Mouse (Mus musculus) midbrain, embryonic 13.5 days (tissue): ENCODE measurements at regions not wholly inside any gene's neighbourhood (a gene's known extent, or its start where the extent isn't known, plus 50 kb on each side); places are given as distances from the start of the nearest gene placed in this dataset.

Experiments used
- ATAC-seq: fragments of 200-750 bp; cut with Nextera tagmentation; 2 replicates; pipeline ENCODE4 v1.8.0; 2017; ENCODE audit warnings: mild to moderate bottlenecking, moderate TSS enrichment, moderate library complexity
- H3K27ac ChIP-seq: fragments of 300-500 bp; sonication (generic); 2 replicates; pipeline ENCODE4 v1.5.1; 2015; ENCODE audit warnings: inconsistent platforms, mild to moderate bottlenecking, moderate library complexity
- H3K27me3 ChIP-seq: fragments of 300-500 bp; sonication (generic); 2 replicates; pipeline ENCODE4 v1.6.1; 2015; ENCODE audit warnings: mild to moderate bottlenecking, inconsistent platforms
- H3K36me3 ChIP-seq: fragments of 300-500 bp; sonication (generic); 2 replicates; pipeline ENCODE4 v1.6.1; 2015; ENCODE audit warnings: mild to moderate bottlenecking, inconsistent platforms
- H3K4me1 ChIP-seq: fragments of 300-500 bp; sonication (generic); replicated peaks from 2 replicates; pipeline ENCODE4 v1.6.1; 2015; ENCODE audit warnings: inconsistent platforms
- H3K4me2 ChIP-seq: fragments of 300-500 bp; sonication (generic); replicated peaks from 2 replicates; pipeline ENCODE4 v1.6.1; 2015; ENCODE audit warnings: moderate library complexity, mild to moderate bottlenecking, inconsistent platforms
- H3K4me3 ChIP-seq: fragments of 300-500 bp; sonication (generic); replicated peaks from 2 replicates; pipeline ENCODE4 v1.5.1; 2015; ENCODE audit warnings: mild to moderate bottlenecking, inconsistent platforms
- H3K9ac ChIP-seq: fragments of 300-500 bp; sonication (generic); replicated peaks from 2 replicates; pipeline ENCODE4 v1.6.1; 2015; ENCODE audit warnings: mild to moderate bottlenecking, inconsistent platforms
- H3K9me3 ChIP-seq: fragments of 300-500 bp; sonication (generic); 2 replicates; pipeline ENCODE4 v1.6.1; 2016; ENCODE audit warnings: mild to moderate bottlenecking, inconsistent platforms
- WGBS: fragments of 180-500 bp; shearing (Covaris S2); methylation state at CpG from one replicate; pipeline ENCODE4 v1.1.7; 2015; 5-methylcytosine and 5-hydroxymethylcytosine counted together

DNA sequence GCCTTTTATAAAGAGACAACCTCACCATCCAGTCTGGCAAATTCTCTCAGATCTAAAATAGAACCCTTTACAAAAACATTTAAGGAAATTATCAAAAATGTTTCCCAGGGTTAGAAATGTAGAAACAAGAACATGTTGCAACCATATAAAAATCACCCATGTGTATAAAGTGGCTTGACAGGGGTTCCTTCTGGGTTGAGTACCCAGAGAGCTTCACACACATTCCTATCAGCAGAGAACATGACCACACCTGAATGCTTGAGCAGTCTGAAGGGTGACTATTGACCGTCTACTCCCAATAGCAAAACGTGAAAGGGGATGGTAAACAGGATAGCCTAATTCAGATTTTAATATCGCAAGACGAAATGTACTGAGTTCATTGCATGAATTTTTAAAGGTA lies 57.8 kb upstream of the Zfand5 start:
- Histone ChIP-seq H3K27ac (no peak overlapping the region), H3K4me3 (no peak overlapping the region), H3K4me2 (no peak overlapping the region), H3K27me3 (no peaks in the 10 kb centered on the region), H3K4me1 (no peaks in the 10 kb centered on the region), H3K36me3 (no peaks in the 10 kb centered on the region), H3K9ac (no peak overlapping the region), H3K9me3 (no peaks in the 10 kb centered on the region)
- 94% methylated on average over 4 of the region's 4 CpGs for WGBS
- ATAC-seq = no peak

DNA sequence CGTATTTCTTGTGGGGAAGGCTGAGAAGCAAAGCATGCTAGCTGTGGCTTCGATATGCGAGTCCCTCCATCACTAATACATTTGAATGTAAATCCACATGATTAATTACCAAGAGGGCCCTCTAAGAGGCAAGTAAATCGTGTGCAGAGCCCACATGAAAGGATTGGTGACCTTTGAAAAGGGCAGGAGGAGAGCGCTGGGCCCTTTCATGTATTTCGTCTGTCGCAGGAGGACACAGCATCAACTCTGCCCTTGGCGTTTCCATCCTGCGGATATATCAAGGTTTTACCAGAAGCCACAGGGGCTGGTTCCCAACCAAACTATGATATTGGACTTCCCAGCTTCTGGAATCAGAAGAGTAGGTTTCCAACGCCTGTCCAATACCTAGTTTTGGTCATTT lies 78.6 kb upstream of the Zfand5 start:
- ATAC-seq = no peak
- Histone ChIP-seq H3K4me3 (no peak overlapping the region), H3K36me3 (no peaks in the 10 kb centered on the region), H3K9me3 (no peaks in the 10 kb centered on the region), H3K9ac (no peak overlapping the region), H3K4me1 (no peaks in the 10 kb centered on the region), H3K4me2 (no peak overlapping the region), H3K27me3 (no peaks in the 10 kb centered on the region), H3K27ac (no peak overlapping the region)
- 78% methylated on average over 10 of the region's 10 CpGs for WGBS

DNA sequence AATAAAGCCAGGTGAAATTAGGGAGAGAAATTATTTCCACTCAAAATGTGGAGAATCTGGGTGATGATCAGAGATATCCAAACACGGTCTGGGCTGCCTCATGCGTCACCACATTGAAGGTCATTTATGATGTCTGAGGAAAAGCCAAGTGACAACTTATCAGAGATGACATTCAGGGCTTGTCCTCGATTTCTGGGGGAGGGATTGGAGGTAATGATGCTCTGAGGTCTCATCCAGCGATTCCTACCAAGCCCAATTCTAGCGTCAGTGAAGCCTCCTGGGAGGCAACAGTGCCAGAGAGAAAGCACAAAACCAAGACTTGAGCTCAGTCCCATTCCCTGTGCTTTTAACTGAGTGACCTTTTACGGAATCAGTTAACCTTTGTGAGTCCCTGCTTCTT lies 79.5 kb upstream of the Zfand5 start:
- Histone ChIP-seq H3K36me3 (no peaks in the 10 kb centered on the region), H3K4me2 (no peak overlapping the region), H3K9ac (no peak overlapping the region), H3K9me3 (no peaks in the 10 kb centered on the region), H3K27ac (no peak overlapping the region), H3K4me1 (no peaks in the 10 kb centered on the region), H3K4me3 (no peak overlapping the region), H3K27me3 (no peaks in the 10 kb centered on the region)
- 81% methylated on average over 6 of the region's 6 CpGs for WGBS
- no peak for ATAC-seq

DNA sequence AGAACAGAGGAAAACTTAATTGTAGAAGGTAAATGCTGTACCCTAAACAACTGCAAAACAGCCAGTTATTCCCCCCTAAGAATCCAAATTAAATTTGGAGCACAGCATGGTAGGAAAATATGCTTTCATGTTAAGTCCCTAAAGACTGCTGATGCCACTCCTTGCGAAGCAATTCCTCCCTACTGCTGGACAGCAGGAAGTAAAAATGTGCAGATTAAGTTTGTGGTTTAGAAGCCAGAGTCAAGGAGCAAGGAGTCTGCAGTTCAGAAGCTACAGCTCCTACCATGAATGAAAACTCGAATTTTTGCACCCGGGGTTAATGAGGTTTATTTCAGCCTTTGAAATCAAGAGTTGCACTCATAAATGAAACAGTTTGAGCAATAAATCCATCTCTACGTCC lies 82.9 kb upstream of the Zfand5 start:
- Histone ChIP-seq H3K27me3 (no peaks in the 10 kb centered on the region), H3K4me1 (no peaks in the 10 kb centered on the region), H3K9me3 (no peaks in the 10 kb centered on the region), H3K9ac (no peak overlapping the region), H3K27ac (no peak overlapping the region), H3K4me3 (no peak overlapping the region), H3K36me3 (no peaks in the 10 kb centered on the region), H3K4me2 (no peak overlapping the region)
- 70% methylated on average over 4 of the region's 4 CpGs for WGBS
- ATAC-seq = no peak

DNA sequence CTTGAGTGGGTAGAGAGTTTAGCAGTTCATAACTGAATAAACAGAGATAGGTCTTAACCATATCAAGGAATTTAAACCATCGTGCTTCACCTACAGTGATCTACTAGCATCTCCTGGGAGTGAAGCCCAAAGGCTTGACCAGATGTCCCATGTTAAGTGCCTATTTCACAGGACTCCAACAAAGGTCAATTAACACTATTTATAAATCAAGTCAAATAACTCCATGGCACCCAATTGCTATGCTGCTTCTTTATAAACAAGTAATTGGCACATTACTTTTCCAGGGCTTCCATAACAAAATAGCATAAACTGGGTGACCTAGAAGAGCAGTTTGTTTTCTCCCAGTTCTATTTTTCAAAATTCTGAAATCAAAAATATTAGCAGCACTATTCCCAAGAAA lies 85.4 kb upstream of the Zfand5 start:
- no peaks in the 10 kb centered on the region for H3K9me3 ChIP-seq
- ATAC-seq = no peak
- H3K9ac ChIP-seq = no peak overlapping the region
- no peak overlapping the region for H3K27ac ChIP-seq
- WGBS = 100% methylated on average over 1 of the region's 1 CpGs
- H3K27me3 ChIP-seq = no peaks in the 10 kb centered on the region
- no peak overlapping the region for H3K4me3 ChIP-seq
- H3K36me3 ChIP-seq = no peaks in the 10 kb centered on the region
- H3K4me1 ChIP-seq = no peaks in the 10 kb centered on the region
- H3K4me2 ChIP-seq = no peak overlapping the region

DNA sequence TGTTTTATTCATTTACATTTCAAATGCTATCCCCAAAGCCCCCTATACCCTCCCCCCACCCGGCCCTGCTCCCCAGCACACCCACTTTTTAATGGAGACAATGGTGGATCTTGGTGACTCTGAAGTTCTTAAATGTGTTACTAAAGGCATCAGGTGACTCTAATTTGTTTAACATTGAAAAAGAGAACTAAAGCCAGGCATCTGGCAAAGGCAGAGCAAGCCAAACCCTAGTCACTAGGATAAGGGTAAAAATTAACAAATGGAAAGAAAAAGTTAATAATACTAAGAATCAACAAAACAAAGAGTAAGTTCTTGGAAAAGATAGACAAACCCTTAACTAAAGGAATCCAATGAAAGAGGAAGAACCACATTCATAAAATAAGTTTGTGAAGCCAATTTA lies 86.1 kb upstream of the Zfand5 start:
- no peak overlapping the region for H3K27ac ChIP-seq
- ATAC-seq = no peak
- no peaks in the 10 kb centered on the region for H3K4me1 ChIP-seq
- no peaks in the 10 kb centered on the region for H3K36me3 ChIP-seq
- no peaks in the 10 kb centered on the region for H3K27me3 ChIP-seq
- H3K4me2 ChIP-seq = no peak overlapping the region
- no peak overlapping the region for H3K9ac ChIP-seq
- 77% methylated on average over 1 of the region's 1 CpGs for WGBS
- H3K9me3 ChIP-seq = no peaks in the 10 kb centered on the region
- H3K4me3 ChIP-seq = no peak overlapping the region

DNA sequence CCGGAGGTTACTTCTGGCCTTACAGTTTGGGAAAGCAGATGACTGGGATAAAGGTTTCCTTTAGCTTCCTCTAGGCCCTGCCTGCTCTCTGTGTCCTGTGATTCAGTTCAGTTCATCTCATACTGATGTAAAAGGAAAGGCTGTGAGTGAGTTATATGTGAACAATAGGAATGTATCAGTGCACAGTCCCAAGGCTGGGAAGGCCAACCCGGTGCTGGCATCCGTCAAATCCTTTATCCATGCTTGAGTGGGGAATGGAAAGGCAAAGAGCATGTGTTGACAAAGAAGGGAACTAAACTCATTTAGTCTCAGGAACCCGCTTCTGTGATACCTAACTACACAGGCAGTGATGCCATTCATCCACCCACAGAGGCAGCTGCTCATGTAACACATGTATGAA lies 89.0 kb upstream of the Zfand5 start:
- Histone ChIP-seq H3K27me3 (no peaks in the 10 kb centered on the region), H3K4me2 (no peak overlapping the region)
- ATAC-seq = no peak

DNA sequence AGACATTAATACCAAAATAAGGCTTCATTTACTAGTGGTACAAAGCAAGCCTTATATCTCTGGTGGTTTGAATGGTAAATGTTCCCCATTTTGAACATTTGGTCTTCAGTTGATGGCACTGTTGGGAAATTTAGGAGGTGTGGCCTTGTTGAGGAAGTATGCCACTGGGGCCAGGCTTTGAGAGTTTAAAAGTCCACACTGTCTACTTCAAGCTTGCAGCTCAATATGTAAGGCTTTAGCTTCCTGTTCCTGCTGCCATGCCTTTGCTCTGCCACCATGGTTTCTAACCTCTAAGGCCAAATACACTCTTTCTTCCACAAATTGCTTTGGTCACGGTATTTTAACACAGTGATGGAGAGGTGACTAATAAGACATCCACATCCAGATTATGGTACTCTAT lies 92.2 kb upstream of the Zfand5 start:
- Histone ChIP-seq H3K27me3 (no peaks in the 10 kb centered on the region), H3K9me3 (no peaks in the 10 kb centered on the region), H3K27ac (no peak overlapping the region), H3K4me2 (no peak overlapping the region), H3K4me3 (no peak overlapping the region), H3K4me1 (0 out of 2 replicates have a peak, but pooled peaks cover 9% of the 10 kb centered on the region), H3K9ac (no peak overlapping the region), H3K36me3 (no peaks in the 10 kb centered on the region)
- no peak for ATAC-seq
- WGBS = 86% methylated on average over 1 of the region's 1 CpGs

More for the DNA sequence above, 89.0 kb upstream of the Zfand5 start:
- Histone ChIP-seq H3K9ac (no peak overlapping the region), H3K27ac (no peak overlapping the region), H3K36me3 (no peaks in the 10 kb centered on the region), H3K4me1 (no peaks in the 10 kb centered on the region), H3K4me3 (no peak overlapping the region), H3K9me3 (no peaks in the 10 kb centered on the region)
- 60% methylated on average over 4 of the region's 4 CpGs for WGBS

DNA sequence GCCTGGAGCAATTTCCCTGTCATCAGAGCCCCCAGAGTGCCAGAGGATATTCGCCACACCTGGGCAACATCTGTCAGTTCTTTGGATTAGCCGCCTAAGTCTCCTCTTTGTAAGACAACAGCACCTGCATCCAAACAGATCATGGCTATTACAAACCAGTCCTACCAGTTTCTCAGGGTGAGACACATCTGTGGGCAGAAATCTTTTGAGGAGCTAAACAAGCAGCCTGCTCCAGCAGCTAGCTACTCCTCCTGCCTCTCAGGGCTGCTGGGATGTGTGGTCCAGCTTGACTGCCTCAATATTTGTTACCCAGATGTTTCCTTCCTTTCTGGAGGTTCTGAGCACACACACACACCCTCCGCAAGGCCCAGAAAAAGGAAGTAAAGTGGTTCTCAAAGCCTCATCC lies 96.6 kb upstream of the Zfand5 start:
- no peak overlapping the region for H3K4me3 ChIP-seq
- H3K27me3 ChIP-seq = no peaks in the 10 kb centered on the region
- WGBS = 68% methylated on average over 3 of the region's 3 CpGs
- H3K36me3 ChIP-seq = no peaks in the 10 kb centered on the region
- ATAC-seq = peak; percentile 24; the same call in 1 of the 2 replicates
- H3K9ac ChIP-seq = no peak overlapping the region
- H3K4me2 ChIP-seq = no peak overlapping the region
- H3K27ac ChIP-seq = no peak overlapping the region
- H3K9me3 ChIP-seq = no peaks in the 10 kb centered on the region
- peaks cover 14% of the 10 kb centered on the region; the same call in 1 of the 2 replicates for H3K4me1 ChIP-seq

DNA sequence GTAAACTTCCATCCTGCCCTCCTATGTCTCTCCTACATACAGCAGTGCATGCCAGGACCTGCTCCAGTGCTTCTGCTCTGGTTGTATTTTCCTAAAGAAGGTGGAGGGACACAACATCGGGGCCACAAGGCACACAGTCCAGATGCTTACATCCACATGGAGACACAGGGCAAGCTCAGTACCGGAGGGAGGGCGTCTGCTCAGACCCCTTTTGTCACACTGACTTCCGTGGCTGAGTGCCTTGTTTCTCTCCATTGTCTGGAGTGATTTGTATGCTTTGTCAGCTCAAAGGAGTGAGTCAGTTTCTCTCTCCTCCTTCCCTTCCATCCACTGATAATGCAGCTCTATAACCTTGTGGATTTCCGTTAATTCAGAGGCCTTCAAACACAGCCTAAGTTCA lies 97.4 kb upstream of the Zfand5 start:
- H3K27ac ChIP-seq = no peak overlapping the region
- H3K9ac ChIP-seq = no peak overlapping the region
- WGBS = 27% methylated on average over 5 of the region's 5 CpGs
- no peak overlapping the region for H3K4me2 ChIP-seq
- no peaks in the 10 kb centered on the region for H3K9me3 ChIP-seq
- no peaks in the 10 kb centered on the region for H3K27me3 ChIP-seq
- no peaks in the 10 kb centered on the region for H3K36me3 ChIP-seq
- ATAC-seq = no peak
- H3K4me3 ChIP-seq = no peak overlapping the region
- peaks cover 14% of the 10 kb centered on the region; the same call in 1 of the 2 replicates for H3K4me1 ChIP-seq

DNA sequence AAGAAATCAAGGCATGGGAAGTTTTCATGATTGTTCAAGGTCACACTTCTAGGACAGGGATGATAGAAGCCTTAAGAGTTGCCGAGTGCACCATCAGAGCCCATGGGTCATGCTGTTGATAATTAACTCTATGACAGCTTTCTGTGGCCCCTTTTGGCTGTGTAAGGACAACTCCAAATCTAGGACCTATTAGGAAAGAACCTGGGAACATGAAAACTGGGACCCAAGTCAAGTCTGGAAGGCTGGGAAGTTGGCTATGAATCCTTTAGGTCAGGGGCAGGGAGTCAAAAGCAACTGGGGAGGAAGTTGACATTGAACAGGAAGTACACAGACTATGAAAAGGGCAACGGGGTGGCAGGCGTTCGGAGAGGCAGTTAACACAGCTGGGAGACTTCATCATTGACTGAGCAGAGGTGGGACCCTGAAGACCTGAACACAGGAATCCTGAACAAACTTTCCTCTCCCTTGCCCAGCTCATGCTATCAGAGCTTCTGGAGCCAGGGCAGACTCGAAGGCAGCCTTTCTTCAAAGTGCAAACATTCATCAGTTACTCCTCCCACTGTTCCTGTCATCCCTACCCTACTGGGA lies 98.1 kb upstream of the Zfand5 start:
- 84% methylated on average over 5 of the region's 5 CpGs for WGBS
- ATAC-seq = no peak
- H3K27me3 ChIP-seq = no peaks in the 10 kb centered on the region
- no peak overlapping the region for H3K4me2 ChIP-seq
- H3K4me1 ChIP-seq = peaks cover 14% of the 10 kb centered on the region; the same call in 1 of the 2 replicates
- H3K9me3 ChIP-seq = no peaks in the 10 kb centered on the region
- no peak overlapping the region for H3K27ac ChIP-seq
- no peaks in the 10 kb centered on the region for H3K36me3 ChIP-seq
- no peak overlapping the region for H3K9ac ChIP-seq
- no peak overlapping the region for H3K4me3 ChIP-seq

DNA sequence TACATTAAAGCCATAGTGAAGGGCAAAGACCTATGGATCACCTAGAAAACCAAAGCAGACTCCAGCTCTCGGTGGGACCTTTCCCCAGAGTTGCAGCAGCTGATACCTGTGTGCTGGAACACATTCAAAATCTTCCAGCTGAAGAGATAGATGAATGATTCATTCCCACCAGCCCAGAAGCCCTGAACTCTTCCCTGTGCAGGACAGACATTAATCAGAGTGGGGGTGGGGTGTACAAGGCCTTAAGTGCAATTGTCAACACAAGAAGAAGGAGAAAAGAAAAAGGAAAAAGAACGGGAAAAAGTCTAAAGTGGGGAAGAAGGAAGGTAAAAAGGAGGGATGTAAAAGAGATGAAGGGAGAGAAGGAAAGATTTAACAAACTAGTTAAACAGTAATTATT lies 100.9 kb upstream of the Zfand5 start:
- Histone ChIP-seq H3K9ac (no peak overlapping the region), H3K4me1 (peaks cover 28% of the 10 kb centered on the region), H3K4me2 (no peak overlapping the region), H3K4me3 (no peak overlapping the region), H3K36me3 (no peaks in the 10 kb centered on the region), H3K27ac (no peak overlapping the region), H3K9me3 (no peaks in the 10 kb centered on the region), H3K27me3 (no peaks in the 10 kb centered on the region)
- WGBS = 74% methylated on average over 2 of the region's 2 CpGs
- no peak for ATAC-seq

DNA sequence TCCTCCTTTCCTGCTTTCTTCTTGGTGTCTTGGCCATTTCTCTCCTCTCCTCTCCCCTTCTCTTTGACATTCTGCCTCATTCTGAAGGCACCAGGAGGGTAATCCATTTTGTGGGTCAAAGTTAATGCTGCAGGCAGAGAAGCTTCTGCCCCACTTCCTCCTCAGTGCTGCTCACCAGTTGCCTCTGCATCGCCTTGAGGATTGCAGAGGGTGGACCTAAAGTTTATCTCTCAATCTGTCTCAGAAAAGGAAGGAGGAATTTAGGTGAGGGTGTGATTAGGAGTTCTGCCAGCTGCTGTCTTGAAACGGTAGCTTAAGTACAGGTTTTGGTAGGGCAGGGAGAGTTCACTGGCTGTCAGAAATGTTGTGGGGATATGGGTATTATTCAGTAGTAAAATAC lies 101.3 kb upstream of the Zfand5 start:
- no peaks in the 10 kb centered on the region for H3K36me3 ChIP-seq
- no peaks in the 10 kb centered on the region for H3K9me3 ChIP-seq
- no peak overlapping the region for H3K9ac ChIP-seq
- WGBS = 73% methylated on average over 2 of the region's 2 CpGs
- H3K27me3 ChIP-seq = no peaks in the 10 kb centered on the region
- H3K4me1 ChIP-seq = peaks cover 32% of the 10 kb centered on the region
- no peak overlapping the region for H3K27ac ChIP-seq
- no peak overlapping the region for H3K4me3 ChIP-seq
- no peak for ATAC-seq
- no peak overlapping the region for H3K4me2 ChIP-seq
